Mouse (Mus musculus) embryonic fibroblast, embryonic 13.5 days (primary cell): ENCODE data around the gene Dnah17. TPM values are rescaled to one million over a fixed set of nuclear protein-coding genes. Genes with fewer than 3 reads are reported as not detected.

Source experiments
- H3K27ac ChIP-seq: 2 replicates; pipeline ENCODE4 v1.5.1; 2012; ENCODE audit warnings: low read length, control low read depth, inconsistent platforms; ENCODE audit not compliant: insufficient read depth
- H3K4me1 ChIP-seq: 2 replicates; pipeline ENCODE4 v1.6.1; 2011; ENCODE audit warnings: low read length; ENCODE audit not compliant: control insufficient read depth, insufficient read depth
- H3K4me3 ChIP-seq: 2 replicates; pipeline ENCODE4 v1.5.1; 2011; ENCODE audit warnings: mild to moderate bottlenecking, control low read depth, low read length; ENCODE audit not compliant: insufficient read depth
- CTCF ChIP-seq: IDR thresholded peaks from 2 replicates; pipeline ENCODE4 v1.5.1; 2011; ENCODE audit warnings: mild to moderate bottlenecking, control low read depth, low read length, moderate library complexity, borderline replicate concordance; ENCODE audit not compliant: insufficient read depth
- POLR2A ChIP-seq: IDR thresholded peaks from 2 replicates; pipeline ENCODE4 v1.6.1; 2011; ENCODE audit warnings: low read depth, mild to moderate bottlenecking, control low read depth, low read length, moderate library complexity
- polyA plus RNA-seq: library from polyadenylated mRNA; stranded (reverse); fragments of >200 nt; gene quantifications from 2 replicates; pipeline ENCODE4 v1.2.4, GENCODE M21; 2011; ENCODE audit warnings: low read depth; ENCODE audit not compliant: missing spikeins, insufficient read length

The Dnah17 gene
- polyA plus RNA-seq, 1 experiment = not detected

DNA sequence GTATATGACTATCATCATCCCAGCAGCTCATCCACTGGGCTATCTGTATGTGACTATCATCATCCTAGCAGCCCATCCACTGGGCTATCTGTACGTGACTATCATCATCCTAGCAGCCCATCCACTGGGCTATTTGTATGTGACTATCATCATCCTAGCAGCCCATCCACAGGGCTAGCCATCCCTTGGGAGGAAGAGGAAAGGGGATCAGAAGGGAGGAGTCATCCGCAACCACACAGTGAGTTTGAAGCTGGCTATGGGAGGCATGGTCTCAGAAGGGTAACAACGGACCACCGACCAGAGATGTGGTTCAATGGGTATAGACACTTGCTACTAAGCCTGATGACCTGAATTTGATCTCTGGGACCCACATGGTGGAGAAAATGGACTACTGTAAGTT lies 14.7 kb upstream of the Dnah17 start:
- Histone ChIP-seq H3K27ac (no peak overlapping the region), H3K4me1 (no peaks in the 10 kb centered on the region), H3K4me3 (no peak overlapping the region)
- TF ChIP-seq CTCF (no peak), POLR2A (no peak)

DNA sequence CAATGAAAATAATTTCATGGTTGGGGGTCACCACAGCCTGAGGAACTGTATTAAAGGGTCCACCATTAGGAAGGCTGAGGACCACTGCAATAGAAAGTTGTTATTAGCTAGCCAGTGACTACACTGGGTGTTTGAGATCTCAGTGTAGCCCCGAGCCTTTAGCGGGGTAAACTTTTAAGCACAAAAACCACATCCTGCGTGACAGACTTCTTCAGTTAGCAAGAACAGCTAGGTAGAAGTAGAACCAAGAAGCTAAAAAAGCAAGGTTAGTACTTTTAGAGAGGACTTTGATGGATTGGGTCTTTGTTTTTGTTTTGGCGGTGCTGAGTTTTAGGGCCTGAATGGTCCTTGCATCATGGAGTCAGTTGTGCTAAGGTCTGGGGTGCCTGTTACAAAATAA lies 13.3 kb upstream of the Dnah17 start:
- no peak overlapping the region for H3K4me3 ChIP-seq
- H3K27ac ChIP-seq = no peak overlapping the region
- TF ChIP-seq POLR2A = no peak
- H3K4me1 ChIP-seq = no peaks in the 10 kb centered on the region

DNA sequence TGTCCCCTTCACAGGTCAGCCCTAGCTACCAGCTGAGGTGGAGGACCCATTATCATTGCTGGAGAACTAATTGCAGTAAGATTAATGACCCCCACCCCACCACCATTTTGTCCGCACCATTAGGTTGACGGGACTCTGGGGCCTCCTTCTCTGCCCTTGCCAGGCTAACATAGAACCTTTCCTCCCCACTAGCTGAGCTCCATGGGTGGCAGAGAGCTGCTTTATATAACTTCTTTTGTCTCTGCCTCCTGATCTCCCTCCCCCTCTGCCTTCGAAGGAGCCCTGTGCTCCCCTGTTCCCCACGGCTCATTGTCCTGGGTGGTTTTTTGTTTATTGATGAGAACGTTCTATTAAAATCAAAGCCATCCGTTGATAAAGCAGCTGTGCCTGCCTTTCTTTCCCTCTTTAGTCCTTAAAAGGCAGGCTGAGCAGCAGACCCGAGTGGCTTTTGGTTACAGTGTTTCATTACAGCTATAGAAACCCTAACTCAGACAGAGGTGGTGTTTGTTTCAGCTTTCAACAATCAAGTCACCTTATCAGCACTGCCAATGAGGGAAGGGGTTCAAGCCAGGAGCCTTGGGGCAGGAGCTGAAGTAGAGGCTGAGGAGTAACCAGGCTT lies 12.2 kb upstream of the Dnah17 start:
- H3K27ac ChIP-seq = no peak overlapping the region
- no peak overlapping the region for H3K4me3 ChIP-seq
- H3K4me1 ChIP-seq = no peaks in the 10 kb centered on the region
- no peak for TF ChIP-seq CTCF
- TF ChIP-seq POLR2A = no peak

DNA sequence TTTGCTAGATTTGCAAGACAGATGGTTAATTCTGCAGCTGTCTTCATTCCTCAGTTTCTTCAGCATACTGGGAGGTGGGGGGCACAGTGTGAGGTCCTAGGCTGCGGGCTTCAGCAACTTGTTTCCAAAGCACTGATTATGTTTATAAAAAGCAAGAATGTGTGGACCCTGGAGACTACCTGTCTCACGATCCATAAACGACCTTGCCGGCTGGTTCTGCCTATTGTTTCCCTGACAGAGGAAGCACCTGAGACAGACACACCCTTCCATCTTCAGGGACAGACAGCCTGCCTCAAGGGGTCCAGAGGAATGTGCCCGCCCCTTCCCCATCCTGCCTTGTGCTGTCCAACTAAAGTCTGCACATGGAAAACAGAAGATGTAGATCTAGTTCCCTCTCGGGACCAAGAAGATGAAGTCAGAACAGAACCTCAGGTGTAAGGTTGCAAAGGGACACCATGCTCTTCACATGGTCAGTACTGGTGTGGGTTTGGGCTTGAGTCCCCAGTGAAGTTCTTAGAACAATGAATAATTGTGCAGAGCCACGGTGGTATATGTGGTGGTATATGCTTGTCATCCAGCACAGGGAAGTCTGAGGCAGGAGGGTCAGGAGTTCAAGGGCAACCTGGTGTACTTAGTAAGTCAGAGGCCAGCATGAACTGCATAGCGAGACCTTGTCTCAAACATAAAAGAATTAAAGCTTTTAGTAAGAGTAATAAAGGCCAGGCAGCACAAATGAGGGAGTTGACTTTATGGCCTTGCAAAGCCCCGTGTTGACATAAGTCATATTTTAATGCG lies 10.5 kb upstream of the Dnah17 start:
- Histone ChIP-seq H3K4me1 (no peaks in the 10 kb centered on the region), H3K4me3 (no peak overlapping the region), H3K27ac (no peak overlapping the region)
- TF ChIP-seq CTCF (no peak), POLR2A (no peak)

DNA sequence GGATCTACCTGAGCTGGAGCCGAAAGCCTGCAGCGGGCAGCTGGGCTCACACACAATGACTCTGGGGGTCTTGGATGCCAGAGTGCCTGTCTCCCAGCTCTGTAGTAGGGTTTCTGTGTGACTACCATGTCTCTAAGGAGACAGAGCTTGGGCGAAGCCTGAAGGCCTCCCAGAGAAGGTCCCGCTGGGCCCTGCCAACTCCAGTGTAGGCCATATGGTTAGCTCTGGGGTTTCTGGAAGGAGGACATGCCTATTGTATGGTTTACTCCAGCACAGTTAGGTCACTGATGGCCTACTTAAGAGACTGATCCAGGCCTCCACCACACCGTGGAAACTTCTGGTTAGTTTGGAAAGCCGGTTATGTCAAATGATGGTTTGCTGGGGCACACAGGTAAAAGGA lies 7.9 kb upstream of the Dnah17 start:
- Histone ChIP-seq H3K4me3 (no peak overlapping the region), H3K27ac (no peak overlapping the region), H3K4me1 (no peaks in the 10 kb centered on the region)
- TF ChIP-seq POLR2A (no peak), CTCF (no peak)

DNA sequence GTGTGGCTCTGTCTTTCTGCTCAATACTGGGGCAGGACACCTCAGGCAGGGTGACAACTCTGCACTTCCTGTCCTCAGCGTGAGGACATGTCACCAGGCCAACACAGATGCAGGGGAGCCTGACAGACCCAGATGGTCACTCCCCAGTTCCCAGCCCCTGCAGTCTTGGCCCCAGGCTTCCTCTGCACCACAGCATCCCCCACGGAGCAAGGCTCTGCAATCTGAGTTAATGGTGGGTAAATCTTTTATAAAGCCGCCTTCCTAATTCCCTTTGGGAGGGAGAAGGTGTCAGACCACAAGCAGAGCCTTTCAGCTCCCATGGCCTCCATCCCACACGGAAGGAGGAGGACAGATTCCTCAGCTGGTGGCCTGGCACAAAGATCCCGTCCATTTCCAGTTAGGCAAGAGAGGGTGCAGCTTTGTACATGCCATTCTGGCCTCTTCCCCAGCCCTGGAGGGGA lies 5.8 kb upstream of the Dnah17 start:
- no peak overlapping the region for H3K4me3 ChIP-seq
- H3K4me1 ChIP-seq = no peaks in the 10 kb centered on the region
- no peak overlapping the region for H3K27ac ChIP-seq
- no peak for TF ChIP-seq CTCF
- no peak for TF ChIP-seq POLR2A

DNA sequence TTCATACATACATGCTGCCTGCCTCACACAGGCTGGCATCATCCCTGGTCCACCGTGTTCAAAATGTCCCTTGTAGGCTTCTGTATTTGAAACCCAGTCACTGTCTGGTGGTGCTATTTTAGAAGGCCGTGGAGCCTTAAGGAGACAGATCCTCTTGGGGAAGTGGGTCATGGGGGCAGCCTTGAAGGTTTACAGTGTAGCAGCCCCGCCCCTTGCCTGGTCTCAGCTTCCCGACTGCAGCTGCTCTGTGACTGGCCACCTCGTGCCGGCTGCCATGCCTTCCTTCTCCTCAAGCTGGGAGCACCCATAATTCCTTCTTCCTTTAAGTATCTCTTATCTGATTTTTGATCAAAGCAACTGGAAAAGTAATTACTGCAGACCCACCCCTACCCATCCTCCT lies 4.8 kb upstream of the Dnah17 start:
- Histone ChIP-seq H3K4me3 (no peak overlapping the region), H3K4me1 (no peaks in the 10 kb centered on the region), H3K27ac (no peak overlapping the region)
- TF ChIP-seq CTCF (no peak), POLR2A (no peak)

DNA sequence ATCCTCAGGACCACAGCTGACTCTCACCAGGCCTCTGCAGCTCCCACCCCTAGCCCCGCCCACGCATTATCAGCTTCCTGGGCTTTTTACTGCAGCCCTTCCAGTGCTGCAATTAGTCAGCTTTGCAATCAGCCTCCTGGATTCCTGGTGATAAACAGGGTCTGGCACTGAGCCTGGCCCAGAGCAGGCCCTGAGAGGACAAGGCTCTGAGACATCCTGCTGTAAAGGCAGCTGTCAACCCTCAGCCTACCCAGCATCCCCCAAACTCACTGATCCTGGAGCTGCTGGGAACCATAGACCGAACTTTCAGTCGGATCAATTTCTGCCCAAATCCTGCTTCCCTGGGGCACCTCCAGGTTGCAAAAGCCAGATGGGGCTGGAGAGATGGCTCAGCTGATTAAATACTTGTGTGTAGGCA lies 3.3 kb upstream of the Dnah17 start:
- Histone ChIP-seq H3K27ac (no peak overlapping the region), H3K4me1 (no peaks in the 10 kb centered on the region), H3K4me3 (no peak overlapping the region)
- TF ChIP-seq POLR2A (no peak), CTCF (no peak)

DNA sequence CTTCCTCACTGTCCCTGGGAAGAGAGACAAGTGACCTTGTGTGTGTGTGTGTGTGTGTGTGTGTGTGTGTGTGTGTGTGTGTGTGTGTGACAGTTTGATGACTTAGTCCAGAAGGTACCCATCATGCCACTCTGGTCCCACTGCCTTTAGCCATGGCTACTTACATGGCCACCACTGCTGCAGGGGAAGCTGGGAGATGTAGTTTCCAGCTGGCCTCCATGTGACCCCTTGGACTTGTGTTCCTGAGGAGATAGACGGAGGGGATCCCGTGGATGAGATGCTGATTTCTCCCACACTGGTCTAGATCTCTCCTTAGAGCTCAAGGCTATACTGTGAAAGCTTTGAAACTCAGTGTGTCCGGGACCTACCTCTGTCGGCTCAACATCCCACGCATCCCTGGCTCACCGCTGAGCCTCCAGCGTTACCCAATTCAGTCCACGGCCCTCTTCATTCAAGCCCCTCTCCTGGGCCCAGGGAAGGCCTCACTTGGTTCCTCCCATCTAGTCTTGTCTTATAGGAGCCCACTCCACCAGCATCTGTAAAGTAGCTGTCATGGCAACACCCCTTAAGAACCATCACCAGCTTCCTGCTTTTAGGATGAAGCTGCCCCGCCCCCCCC lies 2.8 kb upstream of the Dnah17 start:
- Histone ChIP-seq H3K27ac (no peak overlapping the region), H3K4me3 (no peak overlapping the region), H3K4me1 (no peaks in the 10 kb centered on the region)
- TF ChIP-seq CTCF (no peak), POLR2A (no peak)

DNA sequence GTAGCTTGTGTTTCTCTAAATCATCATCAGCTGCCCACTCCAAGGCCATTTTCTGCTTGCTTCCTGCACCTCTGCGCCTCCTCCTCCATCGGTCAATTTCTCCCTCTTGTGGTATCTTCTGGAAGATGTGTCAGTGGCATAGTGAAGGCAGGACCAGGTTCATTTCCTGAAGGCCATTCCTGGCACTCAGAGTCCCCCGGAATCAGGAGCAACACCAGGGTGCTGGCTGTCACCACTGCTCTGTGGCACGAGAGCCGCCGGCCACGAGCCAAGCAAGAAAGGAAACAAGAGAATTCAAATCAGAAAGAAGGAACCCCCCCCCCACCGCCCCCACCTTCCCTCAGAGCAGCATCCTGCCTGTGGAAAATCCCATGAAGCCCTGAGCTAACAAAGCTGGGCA lies 1.7 kb upstream of the Dnah17 start:
- no peak for TF ChIP-seq CTCF
- no peaks in the 10 kb centered on the region for H3K4me1 ChIP-seq
- H3K27ac ChIP-seq = no peak overlapping the region
- no peak overlapping the region for H3K4me3 ChIP-seq
